Mouse (Mus musculus) cerebral cortex, adult 2 months (tissue): Measurements from ENCODE around the gene Bmp5.

Experiments
- WGBS: fragments of 180-500 bp; shearing (Covaris S2); methylation state at CpG from one replicate; pipeline ENCODE4 v1.1.7; 2018; 5-methylcytosine and 5-hydroxymethylcytosine counted together

The Bmp5 gene

DNA sequence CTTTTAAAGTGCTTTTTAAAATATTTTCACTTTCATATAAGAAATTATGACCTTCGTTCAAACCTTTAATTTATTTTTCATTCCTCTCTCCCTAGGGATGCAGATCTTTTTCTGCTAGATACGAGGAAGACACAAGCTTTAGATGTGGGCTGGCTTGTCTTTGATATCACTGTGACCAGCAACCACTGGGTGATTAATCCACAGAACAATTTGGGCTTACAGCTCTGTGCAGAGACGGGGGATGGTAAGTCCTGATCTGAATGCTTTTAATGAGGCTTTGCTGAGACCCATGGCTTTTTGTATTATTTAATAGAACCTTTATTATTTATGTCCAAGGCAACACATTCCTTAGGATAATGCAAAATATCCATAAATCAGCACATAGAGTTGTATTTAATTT, 64.3 kb downstream of the Bmp5 start:
- 55% methylated on average over 3 of the region's 3 CpGs for WGBS

DNA sequence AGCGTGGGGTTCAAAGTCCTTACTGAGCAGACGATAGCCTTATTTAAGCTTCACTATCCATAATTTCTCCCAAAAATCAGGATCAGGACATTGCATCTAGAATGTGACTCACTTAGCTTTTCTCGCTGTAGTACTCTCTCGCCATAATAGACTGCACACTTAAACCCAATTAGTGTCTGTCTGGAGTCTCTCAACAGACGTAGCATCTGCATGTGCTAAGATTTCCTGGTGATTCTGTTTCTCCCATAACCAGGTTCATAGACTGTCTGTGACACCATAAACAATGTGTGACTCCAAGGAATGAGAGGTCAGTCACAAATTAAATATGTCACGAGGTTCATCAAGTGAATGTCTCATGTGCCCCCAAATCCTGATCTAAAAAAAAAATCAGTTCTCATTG, 65.7 kb downstream of the Bmp5 start:
- WGBS: 92% methylated on average over 6 of the region's 6 CpGs

DNA sequence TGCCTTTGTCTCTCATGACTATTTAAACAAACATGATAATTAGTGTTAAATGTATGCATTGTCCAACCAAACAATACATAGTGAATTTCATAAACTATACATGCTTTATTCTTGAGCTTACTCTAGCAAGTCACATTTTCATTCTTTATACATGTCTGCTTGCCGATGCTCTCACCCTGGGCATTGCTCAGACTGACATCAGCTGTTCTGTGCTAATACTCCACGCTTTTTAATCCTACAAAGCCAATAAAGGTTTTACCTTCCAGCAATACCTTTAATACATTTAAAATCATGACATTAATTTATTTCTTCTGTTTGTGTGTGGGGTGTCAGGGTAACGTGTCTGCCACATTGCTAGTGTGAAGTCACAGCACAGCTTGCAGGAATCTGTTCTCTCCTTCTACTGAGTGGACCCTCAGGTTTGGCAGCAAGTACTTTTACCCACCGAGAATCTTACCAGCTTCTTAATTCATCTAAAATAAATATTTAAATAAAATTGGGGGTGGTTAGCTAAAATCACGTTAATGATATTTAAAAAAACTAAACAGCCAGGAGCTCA, 75.6 kb downstream of the Bmp5 start:
- 66% methylated on average over 5 of the region's 5 CpGs for WGBS

DNA sequence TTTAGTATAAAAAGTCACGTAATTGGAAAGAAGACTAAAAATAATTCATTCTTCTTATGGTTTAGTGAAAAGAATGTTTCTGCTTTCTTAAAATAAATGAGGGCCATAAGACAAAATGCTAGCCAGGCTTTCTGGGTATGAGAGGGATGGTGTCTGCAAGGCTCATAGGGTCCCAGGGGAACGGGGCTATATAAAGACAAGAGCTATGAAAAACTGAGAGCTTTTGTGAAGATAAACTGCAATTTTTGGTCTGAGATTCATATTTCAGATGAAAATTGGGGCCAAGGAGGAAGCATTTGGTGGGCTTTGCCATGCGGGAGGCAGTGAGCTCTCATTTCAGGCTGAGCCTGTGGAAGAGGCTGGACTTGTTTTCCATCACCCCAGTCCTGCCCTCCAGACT, 83.0 kb downstream of the Bmp5 start:
- WGBS: 64% methylated on average over 3 of the region's 3 CpGs

DNA sequence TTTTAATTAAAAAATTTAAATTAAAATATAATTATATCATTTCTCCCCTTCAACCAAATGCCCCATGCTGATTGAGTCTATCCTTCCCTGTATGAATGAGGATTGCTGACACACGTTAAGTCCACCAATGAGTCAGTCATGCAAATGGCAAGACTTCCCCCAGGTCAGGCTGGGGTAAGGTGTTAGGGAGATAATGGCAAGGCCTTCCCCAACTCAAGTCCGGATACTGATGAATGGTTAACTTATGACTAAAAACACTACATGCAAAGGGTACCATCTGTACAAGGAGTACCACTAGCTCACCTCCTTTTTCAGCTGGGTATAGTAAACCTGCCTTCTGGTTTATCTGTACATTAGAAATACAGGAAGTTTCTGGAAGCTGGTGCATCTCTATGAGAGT, 83.8 kb downstream of the Bmp5 start:
- WGBS: 88% methylated on average over 2 of the region's 2 CpGs

DNA sequence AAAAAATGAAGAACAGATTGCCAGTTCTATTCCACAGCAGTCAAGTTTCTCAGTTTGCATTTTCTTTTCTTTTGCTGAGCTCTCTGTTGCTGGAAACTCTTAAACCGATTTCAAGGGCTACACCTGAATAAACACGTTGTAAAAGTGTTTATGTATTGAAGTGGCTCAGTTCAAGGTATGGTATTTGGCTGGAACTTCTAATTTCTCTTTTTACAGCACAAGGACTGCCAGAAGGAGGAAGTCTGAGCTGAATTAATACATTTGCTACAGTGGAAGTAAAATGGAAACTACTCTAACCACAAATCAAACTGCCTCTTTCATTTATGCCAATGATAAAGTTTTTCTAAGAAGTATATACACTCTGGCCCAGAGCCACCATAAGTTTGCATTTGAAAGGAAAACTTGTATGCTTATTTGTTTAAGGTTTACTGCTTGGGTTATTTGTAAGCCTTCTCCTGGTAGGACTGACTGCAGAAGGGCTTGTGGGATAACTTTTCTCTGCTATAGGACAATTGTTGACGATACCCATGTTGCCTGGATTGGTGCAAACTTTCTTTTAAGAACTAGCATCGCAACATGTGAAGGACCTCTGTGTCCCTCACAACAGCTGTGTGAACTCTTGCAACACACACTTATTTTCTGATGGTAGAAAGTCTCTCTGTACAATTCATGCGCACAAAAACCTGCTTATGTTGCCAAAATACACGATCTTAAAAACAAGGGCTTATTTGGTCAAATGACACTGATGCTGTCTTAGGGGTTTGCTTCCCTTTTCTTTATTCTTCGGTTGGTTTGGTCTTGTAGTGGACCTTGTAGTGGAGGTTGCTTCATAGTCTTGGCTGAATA, 95.4 kb downstream of the Bmp5 start:
- 62% methylated on average over 7 of the region's 7 CpGs for WGBS

DNA sequence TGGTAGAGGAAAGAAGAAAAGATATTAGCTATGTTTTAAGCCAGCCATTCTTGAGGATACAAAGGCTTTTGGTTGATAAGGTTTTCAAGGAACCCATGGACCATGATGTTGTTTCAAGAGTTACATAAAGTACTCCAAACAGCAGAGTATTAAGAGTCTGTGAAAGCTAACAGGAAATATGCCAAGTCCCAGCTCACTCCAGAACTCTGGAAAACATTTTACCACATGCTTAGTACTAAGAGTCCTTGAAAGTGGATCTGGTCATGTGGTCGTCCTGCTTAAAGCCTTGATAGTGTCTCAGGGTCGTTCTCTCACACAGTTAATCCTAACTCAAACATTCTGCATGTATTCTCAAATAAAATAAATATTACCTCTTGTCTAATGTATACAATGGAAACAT, 101.2 kb downstream of the Bmp5 start:
- 74% methylated on average over 2 of the region's 2 CpGs for WGBS

DNA sequence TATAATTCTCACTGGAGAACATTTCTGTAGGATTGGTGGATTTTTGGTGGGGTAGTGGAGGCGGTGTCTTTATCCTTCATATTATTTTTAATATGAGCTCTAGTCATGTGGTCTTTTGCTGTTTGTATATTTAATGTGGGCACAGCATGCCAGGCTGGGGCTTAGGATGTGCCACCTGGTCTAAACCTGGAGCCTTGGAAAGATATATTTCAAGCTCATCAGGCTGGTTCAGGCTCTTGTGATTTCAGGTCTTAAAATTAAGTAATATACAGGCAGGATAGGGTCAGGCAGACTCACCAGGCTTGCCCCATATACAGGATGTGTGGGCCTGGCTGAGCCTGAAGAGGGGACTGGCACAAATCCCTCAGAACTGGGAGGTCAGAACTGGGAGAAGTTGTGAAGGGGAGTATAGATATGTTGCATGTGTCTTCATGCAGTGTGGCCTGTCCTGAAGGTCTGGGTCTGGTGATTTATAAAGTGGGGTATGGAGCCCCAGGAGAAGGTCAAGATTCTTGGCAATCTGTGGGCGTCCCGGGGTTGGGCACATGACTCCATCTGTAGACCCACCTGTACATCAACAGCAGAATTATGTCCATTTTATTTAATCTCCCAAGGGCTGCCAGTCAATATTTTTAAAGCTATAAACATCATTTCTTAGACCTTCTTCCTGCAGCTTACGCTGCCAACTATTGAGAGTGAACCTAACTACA, 108.5 kb downstream of the Bmp5 start:
- 97% methylated on average over 4 of the region's 4 CpGs for WGBS

DNA sequence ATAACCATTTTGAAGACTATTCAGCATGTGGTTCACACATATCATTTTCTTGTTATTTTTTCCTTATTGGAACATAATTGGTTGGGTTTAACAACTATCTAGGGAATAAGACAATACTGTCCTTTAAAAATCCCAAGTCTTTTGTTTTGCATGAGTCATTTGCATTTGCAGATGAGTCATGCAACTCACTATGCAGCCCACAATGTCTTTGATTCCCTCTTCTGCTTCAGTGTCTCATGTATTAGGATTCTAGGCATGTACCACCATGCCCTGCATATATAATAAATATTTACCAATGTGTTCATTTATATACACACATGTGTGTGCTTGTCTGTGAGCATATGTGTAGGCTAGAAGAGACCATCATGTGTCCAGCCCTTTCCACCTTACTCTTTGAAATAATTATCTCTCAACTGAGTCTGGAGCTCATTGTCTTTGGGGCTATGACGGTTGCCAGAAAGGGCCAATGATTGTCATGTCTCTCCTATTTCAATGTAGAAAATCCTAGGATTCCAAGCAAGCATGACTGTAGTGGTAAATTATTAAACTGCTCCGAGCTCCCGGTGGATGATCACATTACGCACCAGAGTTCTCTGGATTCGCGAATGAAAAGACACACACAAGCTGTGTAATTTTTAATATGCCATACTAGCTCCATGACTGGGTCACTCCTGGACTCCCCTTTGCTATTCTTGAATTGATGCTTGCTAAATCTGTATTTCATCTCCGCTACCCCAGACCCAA, 111.8 kb downstream of the Bmp5 start:
- 94% methylated on average over 7 of the region's 7 CpGs for WGBS

DNA sequence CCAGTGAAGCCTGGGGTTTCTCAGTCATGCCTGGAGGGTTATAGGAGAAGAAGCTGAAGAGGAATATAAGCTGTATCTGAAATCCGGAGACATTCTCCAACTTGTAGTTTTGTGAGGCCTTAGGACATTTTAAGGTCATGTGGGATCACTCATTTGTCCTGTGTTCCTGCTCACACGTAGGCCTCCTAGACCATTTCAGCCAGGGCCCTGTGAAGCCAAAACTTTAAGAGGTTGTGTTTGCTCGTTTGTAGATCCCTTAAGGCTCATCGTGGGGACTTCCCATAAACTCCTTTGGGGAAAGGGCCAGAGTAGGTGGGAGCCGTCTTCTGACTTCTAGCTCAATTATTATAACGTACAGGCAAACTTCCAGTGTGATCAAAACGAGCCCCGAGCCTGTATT, 121.8 kb downstream of the Bmp5 start:
- WGBS: 87% methylated on average over 8 of the region's 8 CpGs

DNA sequence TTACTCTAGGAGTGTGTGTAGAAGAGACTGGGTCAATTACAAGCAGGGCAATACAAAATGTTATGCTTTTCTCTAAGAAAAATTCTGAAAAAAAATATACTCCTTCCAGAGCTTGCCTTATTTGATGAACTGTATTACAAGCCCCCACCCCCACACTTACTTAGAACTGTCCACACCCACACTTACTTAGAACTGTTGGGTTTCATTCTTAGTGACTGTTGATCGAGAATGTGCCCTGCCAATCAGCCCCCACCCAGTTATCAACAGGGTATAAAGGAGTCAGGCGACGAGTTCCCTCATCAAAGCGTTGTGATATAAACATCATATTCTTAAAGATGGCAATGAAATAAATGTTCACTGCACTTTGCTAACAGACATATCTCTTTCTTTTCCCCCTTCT, 122.9 kb downstream of the Bmp5 start:
- 80% methylated on average over 4 of the region's 4 CpGs for WGBS

DNA sequence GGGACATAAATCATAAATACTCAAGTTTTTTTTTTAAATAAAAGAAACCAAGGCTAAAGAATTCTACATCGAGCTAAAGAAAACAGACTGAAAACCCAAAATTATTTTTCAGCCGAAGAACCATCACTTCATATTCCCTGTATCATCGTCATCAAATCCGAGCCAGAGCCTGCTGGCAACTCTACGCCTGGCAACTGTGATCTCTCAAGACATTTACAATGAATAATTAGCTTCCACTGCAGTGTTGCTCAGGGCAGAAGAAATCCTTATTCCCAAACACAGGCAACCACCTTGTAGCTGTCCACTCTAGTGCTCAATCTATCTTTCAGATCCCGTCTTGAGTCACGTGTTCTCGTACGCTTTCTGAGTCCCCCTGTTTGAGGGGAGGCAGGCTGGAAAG, 126.1 kb downstream of the Bmp5 start:
- 54% methylated on average over 9 of the region's 9 CpGs for WGBS

DNA sequence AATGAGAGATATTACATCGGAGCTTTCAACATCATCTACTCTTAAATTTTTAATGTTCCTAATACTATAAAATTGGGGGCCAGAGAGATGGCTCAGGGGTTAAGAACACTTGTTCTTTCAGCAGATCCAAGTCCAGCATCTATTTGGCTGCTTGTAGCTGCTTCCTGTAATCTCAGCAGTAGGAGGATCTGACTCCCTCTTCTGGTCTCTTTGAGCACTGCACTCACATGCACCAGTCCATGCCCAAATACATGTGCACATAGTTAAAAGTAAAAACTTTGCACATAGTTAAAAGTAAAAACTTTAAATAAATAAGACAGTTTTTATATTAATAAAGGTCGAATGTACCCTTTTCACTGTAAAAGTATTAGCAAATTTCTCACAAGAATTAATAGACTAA, 130.3 kb downstream of the Bmp5 start:
- WGBS: 64% methylated on average over 2 of the region's 2 CpGs

DNA sequence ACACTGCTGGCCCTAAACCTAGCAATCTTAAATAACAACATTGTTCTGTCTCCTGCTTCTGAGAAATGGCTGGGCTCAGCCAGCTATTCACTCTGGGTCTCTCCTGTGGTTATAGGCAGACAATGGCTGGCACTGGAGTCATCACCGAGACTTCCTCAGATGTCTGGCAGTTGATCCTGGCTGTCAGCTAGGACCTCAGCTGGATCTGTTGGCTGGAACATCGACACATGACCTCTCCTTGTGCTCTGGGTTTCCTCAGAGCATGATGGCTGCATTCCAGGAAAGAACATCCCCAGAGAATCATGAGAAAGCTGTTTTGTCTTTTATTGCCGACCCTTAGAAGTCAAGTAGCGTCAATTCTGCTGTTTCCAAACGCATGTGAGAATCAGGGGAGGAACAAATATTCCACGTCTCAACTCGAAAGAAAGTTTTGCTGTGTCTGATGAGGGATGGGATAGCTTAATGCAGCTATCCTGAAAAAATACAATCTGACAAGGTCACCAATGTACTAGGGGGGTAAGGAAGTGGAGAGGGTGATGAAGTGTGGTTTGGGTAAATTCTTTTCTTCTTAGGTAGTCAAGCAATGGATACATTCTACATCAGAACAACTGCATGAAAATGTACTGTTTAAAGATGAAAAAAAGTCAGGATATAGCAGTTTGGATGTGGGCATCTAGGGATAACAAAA, 135.1 kb downstream of the Bmp5 start:
- 52% methylated on average over 7 of the region's 7 CpGs for WGBS

DNA sequence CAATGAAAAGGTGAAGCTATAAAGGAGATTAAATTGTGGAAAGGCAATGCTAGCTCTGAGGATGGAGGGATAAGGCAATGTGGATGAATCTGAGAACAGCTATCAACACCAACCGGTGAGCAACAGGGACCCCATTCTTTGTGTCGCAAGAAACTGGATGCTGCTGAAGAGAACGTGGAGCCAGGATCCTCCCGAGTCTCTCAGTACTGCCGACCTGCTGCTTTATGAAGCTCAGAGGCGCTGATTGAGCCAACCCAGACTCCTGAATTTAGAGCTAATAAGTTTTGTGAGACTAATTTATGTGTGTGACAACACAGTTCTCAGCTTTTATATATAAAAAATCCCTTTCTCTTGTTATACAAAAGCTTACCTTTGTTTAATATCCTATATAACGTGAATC, 136.4 kb downstream of the Bmp5 start:
- WGBS: 85% methylated on average over 7 of the region's 7 CpGs

DNA sequence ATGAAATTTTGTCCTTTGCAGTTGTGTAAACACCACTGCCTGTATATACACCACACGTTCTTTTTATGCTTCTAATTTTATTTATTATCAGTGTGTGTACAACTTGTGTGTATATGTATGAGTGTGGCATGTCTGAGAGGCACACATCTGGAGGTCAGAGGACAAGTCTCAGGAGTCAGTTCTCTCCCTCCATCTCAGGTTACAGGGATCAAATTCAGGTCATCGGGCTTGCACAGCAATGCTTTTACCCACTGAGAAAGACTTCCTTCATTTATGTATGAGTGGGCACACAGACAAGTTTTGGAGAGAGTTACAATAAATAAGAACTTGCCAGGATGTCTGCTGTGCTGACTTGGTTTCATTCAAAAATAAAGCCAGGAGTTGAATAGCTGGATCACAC, 140.9 kb downstream of the Bmp5 start:
- WGBS: 56% methylated on average over 2 of the region's 2 CpGs

DNA sequence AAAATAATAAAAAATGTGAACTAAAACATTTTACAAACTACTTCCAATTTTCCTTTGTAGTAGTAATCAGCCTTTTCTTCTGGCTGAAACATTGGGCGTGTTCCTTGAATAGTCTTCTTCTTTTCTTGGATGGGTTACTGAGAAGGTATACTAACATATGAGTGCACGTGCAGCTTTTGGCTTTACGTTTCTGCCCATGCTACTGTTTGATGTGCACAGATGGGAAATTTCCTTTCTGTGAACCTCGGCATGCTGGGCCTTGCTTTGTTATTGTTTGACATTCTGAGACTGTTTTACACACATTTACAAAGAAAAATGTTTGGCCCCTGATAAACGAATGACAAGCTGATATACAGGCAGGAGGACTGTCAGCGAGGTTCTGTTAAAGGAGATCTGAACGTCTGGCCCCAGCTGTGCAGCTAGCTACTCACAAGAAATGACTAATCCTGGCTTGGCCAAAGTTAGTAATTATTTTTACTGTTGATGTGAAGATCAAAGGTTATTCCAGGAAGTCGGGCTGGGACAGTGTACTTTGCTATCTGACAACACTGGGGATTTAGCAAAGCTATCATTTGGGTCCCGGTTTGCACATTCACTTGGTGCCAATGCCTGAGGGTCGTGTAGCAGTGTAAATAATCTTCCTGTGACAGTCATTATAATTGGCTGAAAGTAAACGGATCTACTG, 152.2 kb downstream of the Bmp5 start:
- 63% methylated on average over 11 of the region's 11 CpGs for WGBS

DNA sequence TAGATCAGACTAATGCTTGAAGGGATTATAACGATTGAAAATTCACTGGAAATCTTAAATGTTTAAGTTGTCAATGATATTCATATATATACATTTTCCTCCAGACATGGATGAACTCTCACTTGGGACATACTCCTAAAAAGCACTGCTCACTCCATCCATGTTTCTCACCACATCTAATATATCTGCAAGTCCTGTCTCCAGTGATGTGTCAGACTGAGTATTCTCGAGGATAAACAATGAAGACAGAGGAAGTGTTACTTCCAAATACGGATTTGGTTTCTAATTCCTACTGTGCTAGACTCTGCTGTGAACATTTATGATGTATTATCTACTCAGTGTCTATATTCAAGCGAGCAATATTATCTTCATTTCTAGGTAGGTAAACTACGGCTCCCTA, 152.9 kb downstream of the Bmp5 start:
- 73% methylated on average over 5 of the region's 5 CpGs for WGBS

DNA sequence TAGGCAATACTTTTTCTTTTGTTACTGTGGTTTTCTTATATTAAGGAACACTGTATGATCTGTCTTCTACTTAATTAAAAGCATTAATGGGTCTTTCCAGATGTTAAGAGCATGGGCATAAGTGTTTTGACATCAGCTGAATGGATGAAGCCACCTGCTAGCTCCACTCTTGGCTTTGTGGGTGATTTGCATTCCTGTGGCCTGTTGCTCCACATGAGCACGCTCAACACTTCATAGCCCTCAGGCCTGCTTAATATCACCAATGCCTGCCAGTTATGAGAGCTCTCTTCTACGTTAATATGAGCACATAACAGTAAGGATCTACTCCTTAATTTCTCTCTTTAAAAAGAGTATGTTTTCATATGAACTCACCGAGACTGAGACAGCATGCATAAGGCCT, 169.5 kb downstream of the Bmp5 start:
- 87% methylated on average over 3 of the region's 3 CpGs for WGBS
